12 mouse cellular contexts compared by ENCODE assay signal in the genomic region with DNA sequence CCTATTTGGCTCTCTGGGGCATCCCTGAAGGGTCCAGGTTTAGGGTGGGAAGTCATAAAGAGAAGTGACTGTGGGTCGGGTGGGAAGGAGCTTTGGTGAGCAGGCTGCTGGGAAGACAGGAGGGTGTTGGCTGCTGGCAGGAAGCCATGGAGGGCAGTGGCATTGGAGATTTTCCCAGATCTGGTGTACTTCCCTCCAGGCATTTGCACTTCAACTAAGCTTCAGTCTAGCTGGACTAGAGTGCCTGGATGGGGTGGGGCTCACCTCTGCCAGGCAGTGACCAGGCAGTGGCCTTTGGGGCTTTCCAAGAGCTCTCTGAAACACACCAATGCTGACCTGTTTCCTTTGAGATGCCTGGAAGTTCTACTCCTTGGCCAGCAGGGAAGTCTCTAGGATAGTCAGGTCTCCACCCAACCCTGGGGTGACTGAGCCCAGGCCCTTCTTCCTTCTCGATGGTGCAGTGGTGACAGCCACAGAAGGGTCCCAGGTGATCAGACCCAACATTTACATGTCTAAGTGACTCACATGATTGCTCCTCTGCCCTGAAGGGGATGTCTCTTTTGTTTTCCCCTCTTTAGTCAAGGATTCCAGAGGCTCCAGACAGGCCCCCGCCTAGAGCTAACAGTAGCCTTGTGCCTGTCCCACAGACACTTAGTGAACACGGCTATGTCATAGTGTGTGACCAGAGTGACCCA. TPM values are rescaled to one million over a fixed set of nuclear protein-coding genes. Genes with fewer than 3 reads are reported as not detected.
DNase-seq lines count a peak whose midpoint lies in the region; ATAC-seq and TF ChIP-seq lines count a peak whose summit lies in the region.
"Had no signal": no experiment of that assay in that cellular context is flagged by ENCODE, and none has a peak within 500 bp of the region (broad histone marks: within the 10 kb centered on the region; RNA-seq: fewer than 3 reads in every experiment).

No protein-coding gene starts in this region.

- no peak overlapping the region for H3K27ac ChIP-seq in hindbrain, postnatal 0 days
- H3K27ac ChIP-seq in hindbrain, embryonic 12.5 days = no peak overlapping the region
- no peak overlapping the region for H3K27ac ChIP-seq in midbrain, embryonic 13.5 days
- H3K27ac ChIP-seq in embryonic facial prominence, embryonic 10.5 days (replicated peaks) = no peak overlapping the region
- H3K27ac ChIP-seq: hindbrain, embryonic 14.5 days had no signal

- H3K36me3 ChIP-seq in hindbrain, postnatal 0 days (ENCODE audit: insufficient read depth, low read length) = no peaks in the 10 kb centered on the region
- no peaks in the 10 kb centered on the region for H3K36me3 ChIP-seq in hindbrain, embryonic 12.5 days
- no peaks in the 10 kb centered on the region for H3K36me3 ChIP-seq in midbrain, embryonic 13.5 days
- H3K36me3 ChIP-seq in embryonic facial prominence, embryonic 10.5 days (replicated peaks) = no peaks in the 10 kb centered on the region

- H3K4me3 ChIP-seq in hindbrain, postnatal 0 days (ENCODE audit: low read length) = no peak overlapping the region
- no peak overlapping the region for H3K4me3 ChIP-seq in hindbrain, embryonic 12.5 days
- no peak overlapping the region for H3K4me3 ChIP-seq in midbrain, embryonic 13.5 days (replicated peaks)
- H3K4me3 ChIP-seq in embryonic facial prominence, embryonic 10.5 days = no peak overlapping the region

- TF ChIP-seq CTCF in hindbrain, postnatal 0 days (IDR thresholded peaks at IDR 0.05; ENCODE audit: low read depth) = no peak
- TF ChIP-seq CTCF in Patski (IDR thresholded peaks at IDR 0.05) = no peak

- peak; percentile 31 for DNase-seq in hindbrain, postnatal 0 days (ENCODE audit: low spot score)
- DNase-seq in Patski (ENCODE audit: low read depth, low spot score) = no peak
- DNase-seq in cerebellum, postnatal 10 days = peak; percentile 62 to 67
- peak; percentile 84 for DNase-seq in lung, postnatal 14 days
- no peak for DNase-seq in embryonic facial prominence, embryonic 10.5 days (ENCODE audit: low spot score)
- DNase-seq: kidney, postnatal 14 days; layer of hippocampus, postnatal 36 days had no signal

- 65% methylated on average over 4 of the region's 4 CpGs for WGBS in hindbrain, postnatal 0 days
- WGBS in hindbrain, embryonic 12.5 days = 91% methylated on average over 4 of the region's 4 CpGs
- WGBS in midbrain, embryonic 13.5 days = 84% methylated on average over 4 of the region's 4 CpGs
- WGBS in embryonic facial prominence, embryonic 10.5 days = 87% methylated on average over 4 of the region's 4 CpGs

- CTCF ChIA-PET in Patski (lab: Charles Lee) = interaction anchor here (0.8 kb wide), 1 partner anchor 174 kb away, joined by 3 read pairs; no protein-coding TSS in a partner anchor

- H3K9ac ChIP-seq in hindbrain, postnatal 0 days (replicated peaks; ENCODE audit: low read length) = no peak overlapping the region
- no peak overlapping the region for H3K9ac ChIP-seq in hindbrain, embryonic 12.5 days
- no peak overlapping the region for H3K9ac ChIP-seq in midbrain, embryonic 13.5 days (replicated peaks)
- H3K9ac ChIP-seq: hindbrain, embryonic 14.5 days had no signal

- H3K4me1 ChIP-seq in hindbrain, postnatal 0 days (ENCODE audit: insufficient read depth, low read length) = no peaks in the 10 kb centered on the region
- H3K4me1 ChIP-seq in hindbrain, embryonic 12.5 days = no peaks in the 10 kb centered on the region
- no peaks in the 10 kb centered on the region for H3K4me1 ChIP-seq in midbrain, embryonic 13.5 days (replicated peaks)
- peaks cover 5% of the 10 kb centered on the region; the same call in 1 of the 2 replicates for H3K4me1 ChIP-seq in embryonic facial prominence, embryonic 10.5 days

- H3K9me3 ChIP-seq in hindbrain, postnatal 0 days (ENCODE audit: low read length) = no peaks in the 10 kb centered on the region
- no peaks in the 10 kb centered on the region for H3K9me3 ChIP-seq in hindbrain, embryonic 12.5 days (replicated peaks)
- no peaks in the 10 kb centered on the region for H3K9me3 ChIP-seq in midbrain, embryonic 13.5 days
- 0 out of 2 replicates have a peak, but pooled peaks cover 1% of the 10 kb centered on the region for H3K9me3 ChIP-seq in embryonic facial prominence, embryonic 10.5 days

- H3K4me2 ChIP-seq in hindbrain, postnatal 0 days (ENCODE audit: low read depth, low read length) = no peak overlapping the region
- H3K4me2 ChIP-seq in hindbrain, embryonic 12.5 days (replicated peaks) = no peak overlapping the region
- no peak overlapping the region for H3K4me2 ChIP-seq in midbrain, embryonic 13.5 days (replicated peaks)
- H3K4me2 ChIP-seq: hindbrain, embryonic 14.5 days had no signal

- H3K27me3 ChIP-seq in hindbrain, postnatal 0 days (ENCODE audit: insufficient read depth, low read length) = no peaks in the 10 kb centered on the region
- H3K27me3 ChIP-seq in hindbrain, embryonic 12.5 days = no peaks in the 10 kb centered on the region; the same call in 1 of the 2 replicates
- no peaks in the 10 kb centered on the region for H3K27me3 ChIP-seq in Patski
- no peaks in the 10 kb centered on the region for H3K27me3 ChIP-seq in midbrain, embryonic 13.5 days
- H3K27me3 ChIP-seq in embryonic facial prominence, embryonic 10.5 days (replicated peaks; ENCODE audit: low read depth, poor library complexity, severe bottlenecking) = no peaks in the 10 kb centered on the region

- POLR2A ChIA-PET in Patski (lab: Charles Lee) = no interaction called here

- ATAC-seq in hindbrain, postnatal 0 days = no peak
- no peak for ATAC-seq in hindbrain, embryonic 12.5 days (ENCODE audit: low FRiP score)
- peak; percentile 44 for ATAC-seq in Patski
- no peak for ATAC-seq in midbrain, embryonic 13.5 days
- ATAC-seq in activated CD4-positive, CD25-positive, alpha-beta regulatory T cell, adult 4 months = no peak

- in situ Hi-C loops in Patski (cut with MboI; ENCODE audit: low pct_unique_long_range_greater_than_20kb) = no loop called here

RNA-seq across cellular contexts. Expression of gene Rasgef1a, which starts 36.7 kb away (rescaled TPM):
- 12.5 and 14.3 TPM in 2 replicates for total RNA-seq in hindbrain, postnatal 0 days (2014; rRNA removed)
- polyA plus RNA-seq in hindbrain, postnatal 0 days (2015; fragmentation: Nextera tagmentation; extraction: Ambion mirVana) = 6.5 and 7.0 TPM in 2 replicates
- polyA plus RNA-seq in hindbrain, embryonic 12.5 days (2016; fragmentation: Nextera tagmentation; extraction: Ambion mirVana) = 0.21 and 0.38 TPM in 2 replicates
- 0.05 TPM for polyA plus RNA-seq in Patski (2021)
- 1.2 and 1.4 TPM in 2 replicates for polyA plus RNA-seq in midbrain, embryonic 13.5 days (2015; fragmentation: Nextera tagmentation; extraction: Ambion mirVana)
- 1 to 10 TPM; 2.3 to 4.0 TPM for polyA plus RNA-seq in activated CD4-positive, CD25-positive, alpha-beta regulatory T cell, adult 4 months (2017; shearing (Covaris generic))
- polyA plus RNA-seq in embryonic facial prominence, embryonic 10.5 days (2016; fragmentation: Nextera tagmentation; extraction: Ambion mirVana) = 0.06 and 0.13 TPM in 2 replicates
- total RNA-seq: common myeloid progenitor, adult 5-6 weeks had no signal

Comparison
In these comparisons a context has a peak if more than half of its experiments do, and no peak if none do; other contexts are left out.
1. DNase-seq: peak in hindbrain, postnatal 0 days (single experiment), cerebellum, postnatal 10 days (2 of 2) and lung, postnatal 14 days (single experiment); none in Patski (single experiment) and embryonic facial prominence, embryonic 10.5 days (single experiment).